Mouse (Mus musculus): ENCODE measurements around the gene Rasgrp2. TPM values are rescaled to one million over a fixed set of nuclear protein-coding genes. Genes with fewer than 3 reads are reported as not detected.

Gene Rasgrp2
- total and polyA plus RNA-seq, 3 experiments: 176 to 233 TPM; not detected in 1

- Histone ChIP-seq H3K27me3 (ENCODE audit: control insufficient read depth in 1 of 2, insufficient read depth in 2 of 2, low read length in 2 of 2) (no peaks in the 10 kb centered on the region), H3K36me3 (ENCODE audit: control insufficient read depth in 1 of 2, insufficient read depth in 2 of 2, low read length in 2 of 2) (peaks cover 0 to 4% of the 10 kb centered on the region in 2 experiments; a peak in 2 of 4 replicates), H3K4me1 (ENCODE audit: control insufficient read depth in 1 of 2, insufficient read depth in 2 of 2, low read length in 2 of 2) (peaks cover 0 to 22% of the 10 kb centered on the region in 2 experiments; a peak in 3 of 4 replicates), H3K4me3 (ENCODE audit: control insufficient read depth in 1 of 2, insufficient read depth in 1 of 2, low read depth in 2 of 2, low read length in 2 of 2) (peak overlapping the region; percentile 56 to 82), H3K9ac (ENCODE audit: control insufficient read depth, low read depth, low read length, poor library complexity, severe bottlenecking) (peak overlapping the region; percentile 75), H3K27ac (ENCODE audit: control insufficient read depth, low read depth, low read length) (peak overlapping the region; percentile 57), H3K79me2 (ENCODE audit: control insufficient read depth, insufficient read depth, low read length, poor library complexity) (peaks cover 2% of the 10 kb centered on the region; the same call in 1 of the 2 replicates), H3K9me3 (replicated peaks; ENCODE audit: insufficient read depth, low read length) (no peaks in the 10 kb centered on the region)
- peak; percentile 87 for DNase-seq (ENCODE audit: low read depth, low spot score)
- TF ChIP-seq GATA1 (IDR thresholded peaks at IDR 0.05; ENCODE audit: low read depth, low read length): no peak
- no peak for TF ChIP-seq ELF1 (IDR thresholded peaks at IDR 0.05; ENCODE audit: low read depth, low read length)
- TF ChIP-seq UBTF (IDR thresholded peaks at IDR 0.05; ENCODE audit: borderline replicate concordance, insufficient read depth, low read depth, low read length): no peak
- TF ChIP-seq TCF12 (IDR thresholded peaks at IDR 0.05; ENCODE audit: low read depth, low read length): no peak
- TF ChIP-seq BHLHE40 (IDR thresholded peaks at IDR 0.05; ENCODE audit: borderline replicate concordance, low read depth, low read length): no peak
- no peak for TF ChIP-seq MYC (IDR thresholded peaks at IDR 0.05; ENCODE audit: low read depth, low read length)
- TF ChIP-seq ZC3H11A (IDR thresholded peaks at IDR 0.05; ENCODE audit: low read depth, low read length): no peak
- no peak for TF ChIP-seq USF2 (IDR thresholded peaks at IDR 0.05; ENCODE audit: borderline replicate concordance in 1 of 2, insufficient read depth in 1 of 2, low read depth in 1 of 2, low read length in 2 of 2)
- TF ChIP-seq CTCF (IDR thresholded peaks at IDR 0.05 in 2 of 3, conservative IDR thresholded peaks at IDR 0.05 in 1 of 3; ENCODE audit: control insufficient read depth in 1 of 3, insufficient read depth in 1 of 3, low read depth in 2 of 3, low read length in 3 of 3, poor library complexity in 1 of 3, severe bottlenecking in 1 of 3): peak; percentile 68 to 89 (median 70)
- TF ChIP-seq POLR2A (IDR thresholded peaks at IDR 0.05; ENCODE audit: control insufficient read depth in 1 of 2, insufficient read depth in 1 of 2, low read depth in 1 of 2, low read length in 2 of 2, poor library complexity in 1 of 2): peak in 1 of 2 experiments; percentile 54; a peak in 1 of 4 replicates
- no peak for TF ChIP-seq CHD2 (IDR thresholded peaks at IDR 0.05; ENCODE audit: low read length)
- TF ChIP-seq MEF2A (IDR thresholded peaks at IDR 0.05; ENCODE audit: extremely low read depth, insufficient replicate concordance, low read depth, low read length, poor library complexity, severe bottlenecking): 0 out of 2 replicates have a peak, but pooled peaks have one; percentile 25
- TF ChIP-seq SMC3 (IDR thresholded peaks at IDR 0.05; ENCODE audit: low read depth, low read length): 0 out of 2 replicates have a peak, but pooled peaks have one; percentile 19
- TF ChIP-seq SIN3A (IDR thresholded peaks at IDR 0.05; ENCODE audit: low read length): no peak; the same call in none of the 2 replicates
- TF ChIP-seq USF1 (IDR thresholded peaks at IDR 0.05; ENCODE audit: low read depth, low read length): no peak
- TF ChIP-seq GABPA (IDR thresholded peaks at IDR 0.05; ENCODE audit: low read depth, low read length): no peak
- TF ChIP-seq NRF1 (IDR thresholded peaks at IDR 0.05; ENCODE audit: insufficient read depth, low read depth, low read length, poor library complexity, severe bottlenecking): no peak
- TF ChIP-seq RCOR1 (IDR thresholded peaks at IDR 0.05; ENCODE audit: low read depth, low read length): no peak
- TF ChIP-seq MYB (IDR thresholded peaks at IDR 0.05; ENCODE audit: low read depth, low read length): no peak
- TF ChIP-seq MAZ (IDR thresholded peaks at IDR 0.05; ENCODE audit: low read depth, low read length): peak; percentile 77; the same call in 1 of the 2 replicates
- no peak for TF ChIP-seq TAL1 (IDR thresholded peaks at IDR 0.05; ENCODE audit: low read length)
- no peak for TF ChIP-seq ETS1 (IDR thresholded peaks at IDR 0.05; ENCODE audit: low read depth, low read length)
- peak; percentile 23 for TF ChIP-seq RAD21 (IDR thresholded peaks at IDR 0.05; ENCODE audit: low read depth, low read length)
- TF ChIP-seq MAFK (IDR thresholded peaks at IDR 0.05; ENCODE audit: borderline replicate concordance, low read depth, low read length): no peak
- TF ChIP-seq MAX (IDR thresholded peaks at IDR 0.05; ENCODE audit: low read length): no peak; the same call in 1 of the 2 replicates
- TF ChIP-seq ZMIZ1 (IDR thresholded peaks at IDR 0.05; ENCODE audit: low read depth, low read length): no peak
- TF ChIP-seq ZKSCAN1 (IDR thresholded peaks at IDR 0.05; ENCODE audit: low read depth, low read length): no peak
- TF ChIP-seq EP300 (IDR thresholded peaks at IDR 0.05; ENCODE audit: low read depth in 1 of 2, low read length in 2 of 2): no peak
- no peak for TF ChIP-seq KAT2A (conservative IDR thresholded peaks at IDR 0.05; ENCODE audit: low read depth, low read length)
- no peak for TF ChIP-seq POLR2AphosphoS5 (IDR thresholded peaks at IDR 0.05; ENCODE audit: borderline replicate concordance, low read depth, low read length)
- peak; percentile 30; the same call in 1 of the 2 replicates for TF ChIP-seq NELFE (IDR thresholded peaks at IDR 0.05; ENCODE audit: low read depth, low read length)
- no peak; the same call in 1 of the 2 replicates for TF ChIP-seq POLR2AphosphoS2 (IDR thresholded peaks at IDR 0.05; ENCODE audit: low read length)
- TF ChIP-seq TBP (IDR thresholded peaks at IDR 0.05; ENCODE audit: low read depth, low read length): no peak
- no peak; the same call in 1 of the 2 replicates for TF ChIP-seq E2F4 (IDR thresholded peaks at IDR 0.05; ENCODE audit: borderline replicate concordance, low read depth, low read length)
- no peak for TF ChIP-seq ZNF384 (IDR thresholded peaks at IDR 0.05; ENCODE audit: low read depth, low read length)
- no peak for TF ChIP-seq CHD1 (IDR thresholded peaks at IDR 0.05; ENCODE audit: low read depth, low read length)
Observed at GRCm38 (mm10) chr19:6401131-6401815, 2.1 kb downstream of the Rasgrp2 start.
